Mouse (Mus musculus): ENCODE measurements around the gene Lck. TPM values are rescaled to one million over a fixed set of nuclear protein-coding genes. Genes with fewer than 3 reads are reported as not detected.
"Not testable (repeated sequence)": the region's sequence is repeated elsewhere in the genome, so short reads cannot be mapped to it uniquely, and the experiment has no call there.

The Lck gene
- polyA plus RNA-seq, 1 experiment from 2014 or later, result 6.8 TPM

DNA sequence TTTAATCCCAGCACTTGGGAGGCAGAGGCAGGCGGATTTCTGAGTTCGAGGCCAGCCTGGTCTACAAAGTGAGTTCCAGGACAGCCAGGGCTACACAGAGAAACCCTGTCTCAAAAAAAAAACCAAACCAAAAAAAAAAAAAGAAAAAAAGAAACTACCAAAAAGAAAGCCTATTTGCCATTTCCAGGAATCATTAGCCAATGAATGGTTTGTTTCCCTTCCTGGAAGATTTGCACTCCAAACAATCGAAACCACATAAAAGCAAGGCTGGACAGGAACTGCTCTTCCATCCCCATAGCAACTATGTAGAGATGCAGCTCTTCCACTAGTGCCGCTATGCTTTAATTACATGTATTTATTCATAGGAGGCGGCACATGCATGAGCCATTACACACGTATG is 18.9 kb downstream of the Lck start:
- not testable (repeated sequence) for H3K27ac ChIP-seq; H3K27me3 ChIP-seq; H3K9ac ChIP-seq; H3K36me3 ChIP-seq; H3K9me3 ChIP-seq (replicated peaks); H3K4me2 ChIP-seq; H3K4me3 ChIP-seq; ATAC-seq (replicated peaks; ENCODE audit: insufficient number of reproducible peaks, insufficient read depth, low FRiP score, low read depth)
- H3K4me1 ChIP-seq (replicated peaks), result peaks cover 17% of the 10 kb centered on the region
- 87% methylated on average over 6 of the region's 6 CpGs for WGBS

DNA sequence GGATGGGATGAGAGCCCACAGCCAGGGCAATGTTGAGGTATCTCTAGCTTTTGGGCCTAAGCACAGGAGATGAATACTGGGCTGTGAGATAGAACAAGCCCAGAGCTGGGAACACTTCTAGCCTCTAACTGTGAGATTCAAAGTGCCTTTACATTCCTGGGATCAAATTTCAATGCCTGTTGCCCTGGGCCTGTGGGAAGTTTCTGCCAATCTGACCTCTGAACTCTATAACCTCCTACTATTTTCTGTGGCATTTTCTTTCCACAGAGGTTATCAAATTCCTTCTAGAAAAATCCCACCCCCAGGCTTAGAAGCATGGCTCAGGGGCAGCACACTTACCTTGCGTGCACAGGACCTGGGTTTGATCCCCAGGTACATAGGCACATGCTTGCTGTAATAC is 23.1 kb downstream of the Lck start:
- Histone ChIP-seq H3K4me1 (replicated peaks) (no peaks in the 10 kb centered on the region; the same call in 1 of the 2 replicates), H3K4me2 (no peak overlapping the region), H3K27ac (no peak overlapping the region), H3K9ac (no peak overlapping the region), H3K4me3 (no peak overlapping the region), H3K9me3 (replicated peaks) (no peaks in the 10 kb centered on the region), H3K27me3 (no peaks in the 10 kb centered on the region), H3K36me3 (no peaks in the 10 kb centered on the region)
- ATAC-seq (replicated peaks; ENCODE audit: insufficient number of reproducible peaks, insufficient read depth, low FRiP score, low read depth), result no peak
- 83% methylated on average over 1 of the region's 1 CpGs for WGBS

DNA sequence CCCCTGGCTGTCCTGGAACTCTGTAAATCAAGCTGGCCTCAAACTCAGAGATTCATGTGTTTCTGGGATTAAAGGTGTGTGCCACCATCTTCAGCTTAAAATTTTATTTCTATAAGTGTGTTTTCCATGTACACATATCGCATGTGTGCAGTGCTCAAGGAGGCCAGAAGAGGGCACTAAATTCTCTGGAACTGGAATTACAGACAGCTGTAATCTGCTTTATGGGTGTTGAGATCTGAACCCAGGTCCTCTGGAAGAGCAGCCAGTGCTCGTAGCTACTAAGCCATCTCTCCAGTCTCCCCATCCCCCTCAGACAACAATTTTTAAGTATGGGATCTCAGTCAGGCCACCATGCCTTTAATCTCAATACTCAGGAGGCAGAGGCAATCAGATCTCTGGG is 24.1 kb downstream of the Lck start:
- no peaks in the 10 kb centered on the region for H3K36me3 ChIP-seq
- H3K9ac ChIP-seq, result no peak overlapping the region
- H3K27ac ChIP-seq, result no peak overlapping the region
- 94% methylated on average over 2 of the region's 2 CpGs for WGBS
- H3K9me3 ChIP-seq (replicated peaks), result no peaks in the 10 kb centered on the region
- no peak overlapping the region for H3K4me2 ChIP-seq
- no peak overlapping the region for H3K4me3 ChIP-seq
- ATAC-seq (replicated peaks; ENCODE audit: insufficient number of reproducible peaks, insufficient read depth, low FRiP score, low read depth), result no peak
- no peaks in the 10 kb centered on the region for H3K4me1 ChIP-seq (replicated peaks)
- H3K27me3 ChIP-seq, result no peaks in the 10 kb centered on the region

DNA sequence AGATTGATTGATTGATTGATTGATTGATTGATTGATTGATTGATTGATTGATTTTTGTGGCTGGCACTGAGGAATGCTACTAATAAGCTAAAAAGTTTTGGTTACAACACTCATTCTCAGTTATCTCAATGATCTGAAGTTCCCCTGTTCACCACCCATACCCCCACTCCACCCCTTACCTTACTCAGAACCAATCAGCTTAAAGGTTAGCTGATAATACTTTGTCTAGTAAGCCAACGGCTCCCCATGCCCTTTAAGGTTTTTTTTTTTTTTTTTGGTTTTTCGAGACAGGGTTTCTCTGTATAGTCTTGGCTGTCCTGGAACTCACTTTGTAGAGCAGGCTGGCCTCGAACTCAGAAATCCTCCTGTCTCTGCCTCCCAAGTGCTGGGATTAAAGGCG is 25.8 kb downstream of the Lck start:
- 68% methylated on average over 4 of the region's 4 CpGs for WGBS
- H3K4me1 ChIP-seq (replicated peaks); H3K9me3 ChIP-seq (replicated peaks); H3K9ac ChIP-seq; H3K27me3 ChIP-seq; H3K27ac ChIP-seq; ATAC-seq (replicated peaks; ENCODE audit: insufficient number of reproducible peaks, insufficient read depth, low FRiP score, low read depth); H3K4me3 ChIP-seq; H3K36me3 ChIP-seq; H3K4me2 ChIP-seq: not testable (repeated sequence)

DNA sequence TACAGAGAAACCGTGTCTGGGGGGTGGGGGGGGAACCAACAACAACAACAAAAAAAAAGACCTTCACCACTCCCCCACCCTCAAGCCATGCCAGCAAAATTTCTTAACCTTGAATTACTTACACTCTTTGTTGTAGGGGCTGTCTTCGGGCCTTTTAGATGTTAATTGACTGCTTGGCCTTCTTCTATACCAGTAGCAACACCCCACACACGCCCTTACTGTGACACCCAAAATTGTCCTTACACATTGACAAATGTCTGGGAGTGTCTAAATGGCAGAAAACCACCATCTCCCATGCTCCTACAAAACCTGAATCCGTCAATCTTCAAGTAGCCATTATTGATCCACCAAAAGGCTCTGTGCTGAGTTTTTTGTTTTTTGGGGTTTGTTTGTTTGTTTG is 29.3 kb downstream of the Lck start:
- 93% methylated on average over 4 of the region's 4 CpGs for WGBS
- no peak for ATAC-seq (replicated peaks; ENCODE audit: insufficient number of reproducible peaks, insufficient read depth, low FRiP score, low read depth)
- no peak overlapping the region for H3K27ac ChIP-seq

DNA sequence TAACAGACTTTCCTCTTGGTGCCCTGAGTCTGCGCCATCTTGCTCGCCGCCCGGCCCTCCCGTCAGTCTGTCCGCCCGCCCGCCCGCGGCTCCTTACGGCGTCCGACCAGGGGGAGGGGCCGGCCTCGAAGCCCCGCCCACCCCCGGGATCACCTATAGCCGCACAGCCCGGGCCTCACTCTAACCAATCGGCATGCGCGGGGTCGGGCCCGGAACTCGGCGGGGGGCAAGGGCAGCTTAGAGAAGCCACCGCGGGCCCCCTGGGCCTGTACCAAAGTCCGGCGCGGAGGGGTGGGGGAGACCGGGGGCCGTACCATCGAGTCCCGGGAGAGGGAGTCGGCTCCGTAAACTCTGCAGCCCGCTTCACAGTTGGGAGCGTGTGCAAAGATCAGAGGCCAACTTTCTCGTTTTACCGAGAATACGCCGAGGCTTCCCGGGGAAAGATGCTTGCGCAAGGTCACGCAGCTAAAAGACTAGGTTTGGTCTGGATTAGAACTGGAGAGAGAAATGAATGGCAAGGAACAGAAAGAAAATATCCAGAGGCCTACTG is 30.8 kb downstream of the Lck start, which contains the start of gene Hdac1:
Gene Hdac1, minus strand, starts transcription at position 122 of the 550 bp plus-strand sequence.
- H3K4me2 ChIP-seq, result peak within 1 kb of the TSS; percentile 85
- peak; percentile 100 for ATAC-seq (replicated peaks; ENCODE audit: insufficient number of reproducible peaks, insufficient read depth, low FRiP score, low read depth)
- WGBS, result under 1% methylated on average over 46 of the region's 46 CpGs
- no peaks in the 10 kb centered on the region for H3K27me3 ChIP-seq
- H3K27ac ChIP-seq, result peak within 1 kb of the TSS; percentile 85
- H3K36me3 ChIP-seq, result peaks cover 7% of the 10 kb centered on the region; the same call in 1 of the 2 replicates
- H3K9me3 ChIP-seq (replicated peaks), result no peaks in the 10 kb centered on the region
- H3K4me1 ChIP-seq (replicated peaks), result peaks cover 17% of the 10 kb centered on the region
- peak within 1 kb of the TSS; percentile 89 for H3K9ac ChIP-seq
- H3K4me3 ChIP-seq, result peak within 1 kb of the TSS; percentile 93

More for the DNA sequence above, 29.3 kb downstream of the Lck start:
- Histone ChIP-seq H3K9ac (no peak overlapping the region), H3K9me3 (replicated peaks) (no peaks in the 10 kb centered on the region), H3K36me3 (peaks cover 7% of the 10 kb centered on the region; the same call in 1 of the 2 replicates), H3K4me2 (no peak overlapping the region), H3K27me3 (no peaks in the 10 kb centered on the region), H3K4me3 (no peak overlapping the region), H3K4me1 (replicated peaks) (peaks cover 17% of the 10 kb centered on the region)

DNA sequence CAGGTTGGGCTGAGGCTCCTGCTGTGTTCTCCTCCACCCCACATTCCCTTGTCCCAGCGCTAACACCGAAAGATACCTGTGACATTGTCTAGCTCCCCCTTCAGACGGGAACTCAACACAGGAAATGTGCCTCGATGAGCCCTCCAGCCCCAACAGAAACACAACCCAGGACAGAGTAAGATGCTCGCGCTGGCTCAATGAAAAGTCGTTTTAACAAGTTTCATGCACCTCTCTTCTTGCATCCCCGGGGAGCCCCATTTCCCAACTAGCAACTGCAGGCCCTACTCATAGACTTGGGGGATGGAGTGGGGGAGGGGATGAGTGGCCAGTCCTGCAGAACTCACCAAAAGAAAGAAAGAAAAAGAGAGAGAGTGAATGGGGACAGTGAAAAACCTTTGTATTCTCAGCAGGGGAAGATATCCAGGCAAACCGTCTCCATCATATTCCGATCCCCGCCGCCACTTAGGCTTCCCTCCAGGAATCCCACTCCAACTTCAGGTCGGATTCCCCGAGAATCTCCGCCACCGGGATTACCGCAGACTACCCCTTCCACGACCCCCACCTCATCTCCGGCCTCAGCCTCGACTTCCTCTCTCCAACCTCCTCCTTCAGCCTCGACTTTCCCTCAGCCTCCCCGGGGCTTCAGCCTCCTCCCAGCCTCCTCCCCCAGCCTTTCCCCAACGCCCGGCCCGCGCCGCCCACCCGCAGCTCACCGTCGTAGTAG is 31.4 kb downstream of the Lck start:
- Histone ChIP-seq H3K9ac (peak overlapping the region; percentile 89), H3K4me2 (peak overlapping the region; percentile 85), H3K27me3 (no peaks in the 10 kb centered on the region), H3K4me3 (peak overlapping the region; percentile 93), H3K36me3 (peaks cover 7% of the 10 kb centered on the region; the same call in 1 of the 2 replicates), H3K4me1 (replicated peaks) (peaks cover 17% of the 10 kb centered on the region), H3K9me3 (replicated peaks) (no peaks in the 10 kb centered on the region), H3K27ac (peak overlapping the region; percentile 85)
- no peak for ATAC-seq (replicated peaks; ENCODE audit: insufficient number of reproducible peaks, insufficient read depth, low FRiP score, low read depth)
- WGBS, result 0% methylated on average over 30 of the region's 30 CpGs

DNA sequence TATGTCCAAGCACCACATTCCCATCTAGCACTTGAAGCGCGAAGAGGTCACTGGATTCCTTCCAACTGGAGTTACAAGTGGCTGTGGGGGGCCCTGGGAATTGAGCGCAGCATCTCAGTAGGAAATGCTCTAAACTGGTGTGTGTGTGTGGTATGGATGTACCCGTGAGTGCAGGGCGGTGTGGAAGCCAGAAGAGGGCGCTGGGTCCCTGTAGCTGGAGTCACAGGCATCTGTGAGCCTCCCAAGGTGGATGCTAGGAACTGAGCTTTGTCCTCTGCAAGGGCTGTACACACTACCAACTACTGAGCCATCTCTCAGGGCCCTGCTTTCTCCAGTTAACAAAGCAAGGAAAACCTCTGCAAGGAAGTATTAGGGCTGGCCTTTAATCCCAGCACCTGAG is 33.4 kb downstream of the Lck start:
- peaks cover 7% of the 10 kb centered on the region; the same call in 1 of the 2 replicates for H3K36me3 ChIP-seq

DNA sequence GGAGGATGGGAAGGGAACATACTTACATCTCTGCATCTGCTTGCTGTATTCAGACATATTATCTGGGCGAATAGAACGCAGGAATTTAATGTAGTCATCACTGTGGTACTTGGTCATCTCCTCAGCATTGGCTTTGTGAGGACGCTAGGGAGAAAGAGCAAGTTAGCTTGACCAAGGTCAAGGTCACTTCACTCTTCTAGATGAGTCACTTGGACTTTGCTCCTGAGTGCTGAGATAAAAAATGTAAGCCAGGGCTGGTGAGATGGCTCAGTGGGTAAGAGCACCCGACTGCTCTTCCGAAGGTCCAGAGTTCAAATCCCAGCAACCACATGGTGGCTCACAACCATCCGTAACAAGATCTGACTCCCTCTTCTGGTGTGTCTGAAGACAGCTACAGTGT is 44.5 kb downstream of the Lck start:
- 90% methylated on average over 6 of the region's 6 CpGs for WGBS
- H3K27me3 ChIP-seq; H3K9me3 ChIP-seq (replicated peaks); H3K4me2 ChIP-seq; H3K27ac ChIP-seq; H3K4me3 ChIP-seq; H3K4me1 ChIP-seq (replicated peaks); ATAC-seq (replicated peaks; ENCODE audit: insufficient number of reproducible peaks, insufficient read depth, low FRiP score, low read depth); H3K9ac ChIP-seq: not testable (repeated sequence)
- peaks cover 57% of the 10 kb centered on the region for H3K36me3 ChIP-seq

More for the DNA sequence above, 33.4 kb downstream of the Lck start:
- Histone ChIP-seq H3K27ac (no peak overlapping the region), H3K27me3 (no peaks in the 10 kb centered on the region), H3K9me3 (replicated peaks) (no peaks in the 10 kb centered on the region), H3K9ac (no peak overlapping the region), H3K4me2 (no peak overlapping the region), H3K4me3 (no peak overlapping the region), H3K4me1 (replicated peaks) (peaks cover 17% of the 10 kb centered on the region)
- ATAC-seq (replicated peaks; ENCODE audit: insufficient number of reproducible peaks, insufficient read depth, low FRiP score, low read depth), result no peak
- 68% methylated on average over 6 of the region's 6 CpGs for WGBS

DNA sequence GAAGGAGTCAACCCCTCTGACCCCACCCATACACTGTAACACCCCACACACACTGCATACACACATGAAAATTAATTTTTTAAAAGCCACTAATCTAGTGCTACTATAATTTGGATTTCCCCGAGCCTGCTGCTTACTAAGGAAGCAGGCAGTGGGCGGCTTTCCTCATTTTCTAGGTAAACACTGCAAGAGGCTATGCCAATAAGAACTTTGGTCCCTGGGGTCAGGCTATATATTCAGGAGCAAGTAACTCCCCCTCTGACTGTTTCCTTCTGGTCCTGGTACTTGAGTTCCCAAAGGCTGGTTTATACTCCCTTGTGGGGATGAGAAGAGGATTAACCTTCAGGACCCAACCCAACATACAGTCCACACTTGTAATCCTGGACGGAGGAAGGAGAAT is 47.6 kb downstream of the Lck start:
- H3K4me3 ChIP-seq, result no peak overlapping the region
- H3K27ac ChIP-seq, result no peak overlapping the region
- H3K36me3 ChIP-seq, result peaks cover 70% of the 10 kb centered on the region
- H3K9me3 ChIP-seq (replicated peaks), result no peaks in the 10 kb centered on the region
- H3K9ac ChIP-seq, result no peak overlapping the region
- no peak overlapping the region for H3K4me2 ChIP-seq
- no peaks in the 10 kb centered on the region for H3K27me3 ChIP-seq
- no peak for ATAC-seq (replicated peaks; ENCODE audit: insufficient number of reproducible peaks, insufficient read depth, low FRiP score, low read depth)
- peaks cover 7% of the 10 kb centered on the region for H3K4me1 ChIP-seq (replicated peaks)
- WGBS, result 88% methylated on average over 3 of the region's 3 CpGs

DNA sequence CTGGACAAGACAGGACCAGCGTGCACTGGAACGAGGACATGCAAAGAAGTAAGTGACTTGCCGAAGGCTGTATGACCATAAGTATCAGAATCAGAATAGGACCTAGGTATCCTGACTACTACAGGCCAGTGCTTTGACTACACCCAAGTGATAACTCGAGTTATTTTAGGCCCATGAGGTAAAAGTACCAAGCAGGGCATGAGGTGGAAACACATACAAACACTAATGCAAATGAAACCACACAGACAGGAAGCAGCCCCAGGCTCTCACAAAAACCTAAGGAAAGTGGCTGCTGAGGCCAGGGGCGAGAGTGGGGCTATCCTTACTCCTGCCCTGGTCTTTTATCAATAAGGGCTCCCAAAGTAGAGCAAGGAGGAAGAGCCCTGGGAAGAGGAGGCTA is 48.1 kb downstream of the Lck start:
- ATAC-seq (replicated peaks; ENCODE audit: insufficient number of reproducible peaks, insufficient read depth, low FRiP score, low read depth), result no peak
- H3K36me3 ChIP-seq, result peaks cover 71% of the 10 kb centered on the region
- 73% methylated on average over 5 of the region's 5 CpGs for WGBS

DNA sequence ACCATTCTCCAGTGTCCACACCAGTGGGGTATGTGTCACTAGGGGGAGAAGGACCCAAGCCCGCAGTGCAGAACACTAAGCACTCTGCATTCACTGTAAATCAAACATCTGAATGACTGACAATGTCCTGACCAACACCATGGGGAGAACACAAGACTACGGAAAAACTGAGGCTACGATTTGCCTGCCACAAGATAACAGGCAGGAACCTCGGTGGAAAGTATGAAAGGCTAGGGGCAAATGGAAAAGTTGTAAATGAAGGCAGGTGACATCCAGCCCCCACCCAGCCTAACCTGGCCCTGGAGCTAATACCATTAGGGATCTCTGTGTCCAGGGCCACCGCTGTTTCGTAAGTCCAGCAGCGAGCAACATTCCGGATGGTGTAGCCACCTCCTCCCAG is 54.9 kb downstream of the Lck start:
- no peaks in the 10 kb centered on the region for H3K27me3 ChIP-seq
- no peak overlapping the region for H3K4me2 ChIP-seq
- no peak overlapping the region for H3K4me3 ChIP-seq
- no peaks in the 10 kb centered on the region for H3K9me3 ChIP-seq (replicated peaks)
- peaks cover 58% of the 10 kb centered on the region for H3K36me3 ChIP-seq
- H3K4me1 ChIP-seq (replicated peaks), result peaks cover 11% of the 10 kb centered on the region
- no peak overlapping the region for H3K9ac ChIP-seq
- WGBS, result 76% methylated on average over 8 of the region's 8 CpGs
- no peak overlapping the region for H3K27ac ChIP-seq
- no peak for ATAC-seq (replicated peaks; ENCODE audit: insufficient number of reproducible peaks, insufficient read depth, low FRiP score, low read depth)

More for the DNA sequence above, 48.1 kb downstream of the Lck start:
- H3K4me3 ChIP-seq, result no peak overlapping the region
- H3K27me3 ChIP-seq, result no peaks in the 10 kb centered on the region
- H3K27ac ChIP-seq, result no peak overlapping the region; the same call in 1 of the 2 replicates
- H3K9me3 ChIP-seq (replicated peaks), result no peaks in the 10 kb centered on the region
- no peak overlapping the region for H3K4me2 ChIP-seq
- H3K9ac ChIP-seq, result no peak overlapping the region
- H3K4me1 ChIP-seq (replicated peaks), result peaks cover 7% of the 10 kb centered on the region
